Mouse (Mus musculus): ENCODE data around the gene Rab11a.
A peak's percentile ranks its signal among the peaks of the same experiment; 100 is the strongest.

The Rab11a gene

DNA sequence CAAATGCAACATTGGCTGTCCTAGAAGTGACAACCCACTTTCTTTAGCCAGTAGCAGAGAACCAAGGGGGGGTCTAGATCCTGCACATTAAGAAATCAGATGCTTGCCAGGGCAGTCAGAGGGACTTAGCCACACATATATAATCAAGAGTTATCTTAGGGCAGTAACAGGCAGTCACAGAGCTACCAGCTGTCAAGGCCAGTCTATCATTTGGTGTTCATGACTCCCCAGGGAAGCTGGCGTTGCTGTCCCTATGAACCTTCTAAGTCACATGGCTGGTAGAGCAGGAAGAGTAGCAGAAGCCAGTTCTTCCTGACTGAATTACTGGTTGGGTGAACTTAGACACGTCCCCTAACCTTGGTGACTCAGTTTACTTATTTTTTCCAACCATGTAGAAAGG is 44.5 kb downstream of the Rab11a start:
- DNase-seq (ENCODE audit: low spot score in 2 of 2) = no peak

GRCm38 (mm10) chr9:64691176-64691575 is 46.4 kb downstream of the Rab11a start:
- no peak for DNase-seq (ENCODE audit: low spot score in 2 of 2)

DNA sequence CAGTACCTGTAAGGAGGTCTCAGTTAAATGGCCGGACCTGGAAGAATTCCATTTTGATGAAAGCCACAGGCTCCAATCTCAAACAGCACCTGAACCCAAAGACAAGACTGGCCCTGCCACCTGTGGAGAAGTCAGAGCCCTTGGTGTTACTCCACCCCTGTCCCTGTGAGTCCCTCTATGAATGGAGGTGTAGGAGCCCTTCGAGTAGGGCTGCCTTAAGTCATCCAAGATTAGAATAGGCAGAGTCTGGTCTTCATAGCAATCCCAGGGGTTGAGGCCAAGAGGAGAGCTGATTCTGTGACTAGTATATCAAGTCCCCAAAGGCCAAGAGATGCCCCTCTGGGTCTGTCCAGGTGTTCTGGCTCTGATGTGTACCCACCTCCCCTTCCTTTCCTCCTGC is 46.8 kb downstream of the Rab11a start:
- DNase-seq (ENCODE audit: low spot score in 2 of 2) = no peak

- peak; percentile 40 to 67 for DNase-seq (ENCODE audit: low spot score in 2 of 2)
These were observed 49.6 kb downstream of the Rab11a start for GRCm38 (mm10) chr9:64688015-64688394.

DNA sequence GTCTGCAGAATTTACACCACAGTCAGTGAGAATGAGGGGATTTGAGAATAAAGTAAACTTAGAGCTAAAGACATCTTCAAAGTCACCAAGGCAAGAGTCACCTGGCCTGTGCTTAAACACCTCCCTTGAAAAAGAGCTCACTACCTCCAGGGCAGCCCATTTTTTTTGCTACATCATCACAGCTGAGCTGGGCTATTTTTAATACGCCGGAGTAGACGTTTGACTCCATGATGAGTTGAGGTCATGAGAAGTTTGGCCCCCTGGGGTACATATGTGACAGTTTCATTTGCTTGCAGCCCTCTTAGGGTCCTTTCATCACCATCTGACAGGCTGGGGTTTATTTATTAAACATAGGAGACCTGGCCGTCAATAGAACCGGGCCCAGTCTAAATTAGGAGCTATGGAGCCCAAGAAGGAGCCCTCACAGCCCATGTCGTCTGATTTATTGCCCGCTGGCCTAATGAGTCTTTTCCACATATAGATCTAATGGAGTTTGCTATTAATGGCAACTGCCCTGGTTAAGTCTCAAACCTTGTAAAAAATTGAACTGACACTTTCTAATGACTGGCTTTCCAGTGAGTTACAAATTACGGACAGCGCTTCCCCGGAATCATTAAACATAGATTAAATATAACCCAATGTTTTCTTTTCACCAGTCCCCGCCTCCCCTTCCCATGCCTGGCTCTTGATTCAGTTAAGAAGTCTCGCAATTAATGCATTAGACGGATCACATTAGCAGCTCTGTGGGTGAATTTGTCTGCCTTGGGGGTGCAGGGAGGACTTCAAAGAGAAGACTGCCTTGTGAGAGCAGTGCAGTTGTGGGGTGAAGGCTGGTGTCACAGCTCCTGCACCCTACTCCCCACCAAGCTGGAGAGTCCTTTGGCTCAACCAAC is 50.2 kb downstream of the Rab11a start:
- no peak for DNase-seq (ENCODE audit: low spot score in 2 of 2)

GRCm38 (mm10) chr9:64671341-64672319 is 65.9 kb downstream of the Rab11a start:
- peak; percentile 22 to 25 for DNase-seq (ENCODE audit: low spot score in 2 of 2)

GRCm38 (mm10) chr9:64668001-64668400 is 69.6 kb downstream of the Rab11a start:
- no peak for DNase-seq (ENCODE audit: low spot score in 2 of 2)

GRCm38 (mm10) chr9:64667513-64667912 is 70.0 kb downstream of the Rab11a start:
- DNase-seq (ENCODE audit: low spot score in 2 of 2) = peak in 1 of 2 experiments; percentile 9

- no peak for DNase-seq (ENCODE audit: low spot score in 2 of 2)
These were observed 71.0 kb downstream of the Rab11a start for GRCm38 (mm10) chr9:64666549-64666948.

All from natural killer cell, adult 2 months (primary cell).